Mouse (Mus musculus): ENCODE data around the gene Ak4. TPM values are rescaled to one million over a fixed set of nuclear protein-coding genes. Genes with fewer than 3 reads are reported as not detected.
"Not testable (repeated sequence)": the region's sequence is repeated elsewhere in the genome, so short reads cannot be mapped to it uniquely, and the experiment has no call there.

Gene Ak4
- 1 to 10 TPM; 7.4 to 8.8 TPM for total RNA-seq (2021)
- long read RNA-seq, experiment 1, full-length matches to known transcripts: 2 of 4 reads
- long read RNA-seq, experiment 1, partial matches to known transcripts: 1 of 4 reads
- long read RNA-seq, experiment 1, other reads (novel, unspliced or antisense): 1 of 4 reads
- long read RNA-seq, experiment 2, partial matches to known transcripts: 0 of 2 reads
- long read RNA-seq, experiment 2, other reads (novel, unspliced or antisense): 2 of 2 reads

- DNase-seq: peak; percentile 44
Measured at GRCm38 (mm10) chr4:101419151-101419910, at the start of gene Ak4. Gene Ak4 (plus strand): TSS chr4:101419277.

- DNase-seq: no peak
Measured at GRCm38 (mm10) chr4:101369738-101370275, 49.3 kb upstream of the Ak4 start.

GRCm38 (mm10) chr4:101372283-101372682 lies 46.8 kb upstream of the Ak4 start:
- DNase-seq: no peak

GRCm38 (mm10) chr4:101372751-101373150 lies 46.3 kb upstream of the Ak4 start:
- no peak for DNase-seq

GRCm38 (mm10) chr4:101374104-101374503 lies 45.0 kb upstream of the Ak4 start:
- DNase-seq: no peak

- no peak for DNase-seq
Measured at GRCm38 (mm10) chr4:101376835-101377234, 42.2 kb upstream of the Ak4 start.

- DNase-seq: no peak
Measured at GRCm38 (mm10) chr4:101378241-101378640, 40.8 kb upstream of the Ak4 start.

GRCm38 (mm10) chr4:101378778-101379177 lies 40.3 kb upstream of the Ak4 start:
- no peak for DNase-seq

GRCm38 (mm10) chr4:101385002-101385401 lies 34.1 kb upstream of the Ak4 start:
- DNase-seq: no peak

GRCm38 (mm10) chr4:101388246-101388645 lies 30.8 kb upstream of the Ak4 start:
- no peak for DNase-seq

- DNase-seq: not testable (repeated sequence)
Measured at GRCm38 (mm10) chr4:101388656-101389055, 30.4 kb upstream of the Ak4 start.

- DNase-seq: peak; percentile 38
Measured at GRCm38 (mm10) chr4:101392229-101392628, 26.8 kb upstream of the Ak4 start.

GRCm38 (mm10) chr4:101393292-101393711 lies 25.8 kb upstream of the Ak4 start:
- DNase-seq: no peak

GRCm38 (mm10) chr4:101395021-101395533 lies 24.0 kb upstream of the Ak4 start:
- no peak for DNase-seq

GRCm38 (mm10) chr4:101400025-101400594 lies 19.0 kb upstream of the Ak4 start:
- DNase-seq: no peak

- DNase-seq: no peak
Measured at GRCm38 (mm10) chr4:101401945-101402344, 17.1 kb upstream of the Ak4 start.

GRCm38 (mm10) chr4:101404863-101405262 lies 14.2 kb upstream of the Ak4 start:
- no peak for DNase-seq

GRCm38 (mm10) chr4:101406411-101407196 lies 12.5 kb upstream of the Ak4 start:
- no peak for DNase-seq

- no peak for DNase-seq
Measured at GRCm38 (mm10) chr4:101416966-101417365, 2.1 kb upstream of the Ak4 start.

GRCm38 (mm10) chr4:101419911-101420880 lies 1.1 kb downstream of the Ak4 start:
- DNase-seq: peak; percentile 38

GRCm38 (mm10) chr4:101422996-101423395 lies 3.9 kb downstream of the Ak4 start:
- no peak for DNase-seq
